Mouse (Mus musculus) embryonic facial prominence, embryonic 13.5 days (tissue): ENCODE results near the gene Mfsd6l. TPM values are rescaled to one million over a fixed set of nuclear protein-coding genes. Genes with fewer than 3 reads are reported as not detected.
A peak's percentile ranks its signal among the peaks of the same experiment; 100 is the strongest.

Experiments
- ATAC-seq: fragments of 200-750 bp; cut with Nextera tagmentation; 2 replicates; pipeline ENCODE4 v1.8.0; 2017; ENCODE audit warnings: low read depth; ENCODE audit not compliant: insufficient number of reproducible peaks, insufficient read depth, low FRiP score, low TSS enrichment
- H3K27ac ChIP-seq: fragments of 300-500 bp; sonication (generic); 2 replicates; pipeline ENCODE4 v1.5.1; 2015; ENCODE audit warnings: moderate library complexity, mild to moderate bottlenecking, inconsistent platforms
- H3K27me3 ChIP-seq: fragments of 300-500 bp; sonication (generic); 2 replicates; pipeline ENCODE4 v1.6.1; 2015; ENCODE audit warnings: mild to moderate bottlenecking, inconsistent platforms
- H3K36me3 ChIP-seq: fragments of 300-500 bp; sonication (generic); 2 replicates; pipeline ENCODE4 v1.6.1; 2015; ENCODE audit warnings: mild to moderate bottlenecking, inconsistent platforms
- H3K4me1 ChIP-seq: fragments of 300-500 bp; sonication (generic); 2 replicates; pipeline ENCODE4 v1.6.1; 2015; ENCODE audit warnings: inconsistent platforms
- H3K4me2 ChIP-seq: fragments of 300-500 bp; sonication (generic); 2 replicates; pipeline ENCODE4 v1.6.1; 2015; ENCODE audit warnings: moderate library complexity, mild to moderate bottlenecking, inconsistent platforms
- H3K4me3 ChIP-seq: fragments of 300-500 bp; sonication (generic); 2 replicates; pipeline ENCODE4 v1.5.1; 2015; ENCODE audit warnings: mild to moderate bottlenecking, inconsistent platforms
- H3K9ac ChIP-seq: fragments of 300-500 bp; sonication (generic); 2 replicates; pipeline ENCODE4 v1.6.1; 2015; ENCODE audit warnings: mild to moderate bottlenecking, inconsistent platforms
- H3K9me3 ChIP-seq: fragments of 300-500 bp; sonication (generic); 2 replicates; pipeline ENCODE4 v1.6.1; 2016; ENCODE audit warnings: inconsistent platforms
- WGBS: fragments of 180-500 bp; shearing (Covaris S2); methylation state at CpG from one replicate; pipeline ENCODE4 v1.1.7; 2015; ENCODE audit warnings: mixed read lengths; 5-methylcytosine and 5-hydroxymethylcytosine counted together
- polyA plus RNA-seq: library from polyadenylated mRNA; unstranded; fragments of >200 nt; fragmentation: Nextera tagmentation; extraction: Ambion mirVana; gene quantifications from 2 replicates; pipeline ENCODE4 v1.2.1, GENCODE M21; 2015

The Mfsd6l gene
- polyA plus RNA-seq, 1 experiment from 2014 or later: 0.48 TPM

GRCm38 (mm10) chr11:68553981-68554471 lies 2.0 kb upstream of the Mfsd6l start:
- no peak for ATAC-seq
- H3K36me3 ChIP-seq: no peaks in the 10 kb centered on the region
- no peaks in the 10 kb centered on the region for H3K9me3 ChIP-seq
- no peak overlapping the region for H3K4me2 ChIP-seq
- peaks cover 20% of the 10 kb centered on the region for H3K27me3 ChIP-seq
- no peak overlapping the region for H3K4me3 ChIP-seq
- H3K4me1 ChIP-seq: peaks cover 6% of the 10 kb centered on the region; the same call in 1 of the 2 replicates
- 31% methylated on average over 8 of the region's 8 CpGs for WGBS
- H3K9ac ChIP-seq: no peak overlapping the region
- H3K27ac ChIP-seq: no peak overlapping the region

- H3K4me3 ChIP-seq: no peak overlapping the region
- H3K4me2 ChIP-seq: no peak overlapping the region
- H3K27ac ChIP-seq: no peak overlapping the region
- H3K9me3 ChIP-seq: no peaks in the 10 kb centered on the region
- peaks cover 6% of the 10 kb centered on the region; the same call in 1 of the 2 replicates for H3K4me1 ChIP-seq
- 46% methylated on average over 1 of the region's 1 CpGs for WGBS
- peaks cover 24% of the 10 kb centered on the region for H3K27me3 ChIP-seq
- no peak overlapping the region for H3K9ac ChIP-seq
- H3K36me3 ChIP-seq: no peaks in the 10 kb centered on the region
- no peak for ATAC-seq
These were observed 3.6 kb downstream of the Mfsd6l start for GRCm38 (mm10) chr11:68559546-68559945.

GRCm38 (mm10) chr11:68561957-68562950 lies 6.3 kb downstream of the Mfsd6l start:
- Histone ChIP-seq H3K9ac (no peak overlapping the region), H3K4me1 (peaks cover 6% of the 10 kb centered on the region), H3K4me2 (no peak overlapping the region), H3K36me3 (no peaks in the 10 kb centered on the region), H3K27ac (no peak overlapping the region), H3K9me3 (no peaks in the 10 kb centered on the region), H3K4me3 (no peak overlapping the region), H3K27me3 (peaks cover 7% of the 10 kb centered on the region)
- 76% methylated on average over 11 of the region's 11 CpGs for WGBS
- ATAC-seq: no peak

- Histone ChIP-seq H3K4me2 (no peak overlapping the region), H3K9me3 (no peaks in the 10 kb centered on the region), H3K36me3 (no peaks in the 10 kb centered on the region), H3K4me1 (peaks cover 6% of the 10 kb centered on the region), H3K9ac (no peak overlapping the region), H3K4me3 (no peak overlapping the region), H3K27me3 (peaks cover 11% of the 10 kb centered on the region; the same call in 1 of the 2 replicates), H3K27ac (no peak overlapping the region)
- no peak for ATAC-seq
- 68% methylated on average over 13 of the region's 13 CpGs for WGBS
These were observed 8.5 kb downstream of the Mfsd6l start for GRCm38 (mm10) chr11:68564356-68565031.

- H3K4me1 ChIP-seq: peaks cover 6% of the 10 kb centered on the region
- H3K27ac ChIP-seq: no peak overlapping the region
- WGBS: 82% methylated on average over 3 of the region's 3 CpGs
- peaks cover 11% of the 10 kb centered on the region; the same call in 1 of the 2 replicates for H3K27me3 ChIP-seq
- H3K9me3 ChIP-seq: no peaks in the 10 kb centered on the region
- no peaks in the 10 kb centered on the region for H3K36me3 ChIP-seq
- H3K4me2 ChIP-seq: no peak overlapping the region
- no peak overlapping the region for H3K4me3 ChIP-seq
- H3K9ac ChIP-seq: no peak overlapping the region
- ATAC-seq: no peak
These were observed 9.0 kb downstream of the Mfsd6l start for GRCm38 (mm10) chr11:68565032-68565429.

- peak overlapping the region; percentile 64 for H3K4me2 ChIP-seq
- no peaks in the 10 kb centered on the region for H3K36me3 ChIP-seq
- ATAC-seq: no peak
- H3K27me3 ChIP-seq: peaks cover 7% of the 10 kb centered on the region; the same call in 1 of the 2 replicates
- no peaks in the 10 kb centered on the region for H3K9me3 ChIP-seq
- 15% methylated on average over 17 of the region's 17 CpGs for WGBS
- peak overlapping the region; percentile 35 for H3K4me3 ChIP-seq
- peak overlapping the region; percentile 59 for H3K9ac ChIP-seq
- H3K4me1 ChIP-seq: peaks cover 6% of the 10 kb centered on the region
- no peak overlapping the region for H3K27ac ChIP-seq
These were observed 10.6 kb downstream of the Mfsd6l start for GRCm38 (mm10) chr11:68566447-68567059.

- Histone ChIP-seq H3K36me3 (no peaks in the 10 kb centered on the region), H3K27me3 (peaks cover 7% of the 10 kb centered on the region; the same call in 1 of the 2 replicates), H3K27ac (no peak overlapping the region), H3K4me2 (no peak overlapping the region), H3K9me3 (no peaks in the 10 kb centered on the region), H3K9ac (no peak overlapping the region), H3K4me3 (no peak overlapping the region), H3K4me1 (peaks cover 6% of the 10 kb centered on the region)
- ATAC-seq: no peak
- 87% methylated on average over 5 of the region's 5 CpGs for WGBS
These were observed 14.9 kb downstream of the Mfsd6l start for GRCm38 (mm10) chr11:68570861-68571260.

- Histone ChIP-seq H3K27me3 (peaks cover 5% of the 10 kb centered on the region; the same call in 1 of the 2 replicates), H3K9ac (no peak overlapping the region), H3K4me2 (no peak overlapping the region), H3K36me3 (no peaks in the 10 kb centered on the region), H3K27ac (no peak overlapping the region), H3K4me1 (peaks cover 15% of the 10 kb centered on the region), H3K9me3 (no peaks in the 10 kb centered on the region), H3K4me3 (no peak overlapping the region)
- ATAC-seq: no peak
- 70% methylated on average over 1 of the region's 1 CpGs for WGBS
These were observed 21.1 kb downstream of the Mfsd6l start for GRCm38 (mm10) chr11:68577076-68577475.

GRCm38 (mm10) chr11:68579462-68579881 lies 23.5 kb downstream of the Mfsd6l start:
- Histone ChIP-seq H3K4me2 (no peak overlapping the region), H3K36me3 (no peaks in the 10 kb centered on the region), H3K9me3 (no peaks in the 10 kb centered on the region), H3K4me3 (no peak overlapping the region), H3K9ac (0 out of 2 replicates have a peak overlapping the region, but pooled peaks have one; percentile 22), H3K4me1 (peaks cover 15% of the 10 kb centered on the region), H3K27ac (peak overlapping the region; percentile 19; the same call in 1 of the 2 replicates), H3K27me3 (peaks cover 5% of the 10 kb centered on the region; the same call in 1 of the 2 replicates)
- 29% methylated on average over 9 of the region's 9 CpGs for WGBS
- no peak for ATAC-seq

- H3K27me3 ChIP-seq: peaks cover 5% of the 10 kb centered on the region; the same call in 1 of the 2 replicates
- no peaks in the 10 kb centered on the region for H3K36me3 ChIP-seq
- H3K4me2 ChIP-seq: no peak overlapping the region
- no peak overlapping the region; the same call in 1 of the 2 replicates for H3K27ac ChIP-seq
- H3K9me3 ChIP-seq: no peaks in the 10 kb centered on the region
- ATAC-seq: no peak
- WGBS: 24% methylated on average over 6 of the region's 6 CpGs
- H3K4me3 ChIP-seq: no peak overlapping the region
- no peak overlapping the region for H3K9ac ChIP-seq
- H3K4me1 ChIP-seq: peaks cover 15% of the 10 kb centered on the region
These were observed 24.6 kb downstream of the Mfsd6l start for GRCm38 (mm10) chr11:68580566-68580965.

- Histone ChIP-seq H3K27me3 (no peaks in the 10 kb centered on the region), H3K27ac (no peak overlapping the region), H3K9ac (no peak overlapping the region), H3K4me1 (peaks cover 15% of the 10 kb centered on the region), H3K36me3 (no peaks in the 10 kb centered on the region), H3K4me3 (no peak overlapping the region), H3K4me2 (no peak overlapping the region), H3K9me3 (no peaks in the 10 kb centered on the region)
- no peak for ATAC-seq
- 59% methylated on average over 13 of the region's 13 CpGs for WGBS
These were observed 27.2 kb downstream of the Mfsd6l start for GRCm38 (mm10) chr11:68583225-68583624.
